Mouse (Mus musculus) midbrain, embryonic 12.5 days (tissue): ENCODE measurements at regions not wholly inside any gene's neighbourhood (a gene's known extent, or its start where the extent isn't known, plus 50 kb on each side); places are given as distances from the start of the nearest gene placed in this dataset.

ENCODE experiments used
- ATAC-seq: fragments of 200-750 bp; cut with Nextera tagmentation; 2 replicates; pipeline ENCODE4 v1.8.0; 2017; ENCODE audit warnings: low read depth, moderate TSS enrichment, moderate library complexity; ENCODE audit not compliant: low FRiP score
- H3K27ac ChIP-seq: fragments of 300-500 bp; sonication (generic); replicated peaks from 2 replicates; pipeline ENCODE4 v1.5.1; 2016; ENCODE audit warnings: mild to moderate bottlenecking
- H3K27me3 ChIP-seq: fragments of 300-500 bp; sonication (generic); 2 replicates; pipeline ENCODE4 v1.6.1; 2016; ENCODE audit warnings: mild to moderate bottlenecking
- H3K36me3 ChIP-seq: fragments of 300-500 bp; sonication (generic); 2 replicates; pipeline ENCODE4 v1.6.1; 2016
- H3K4me1 ChIP-seq: fragments of 300-500 bp; sonication (generic); 2 replicates; pipeline ENCODE4 v1.6.1; 2016
- H3K4me2 ChIP-seq: fragments of 300-500 bp; sonication (generic); replicated peaks from 2 replicates; pipeline ENCODE4 v1.6.1; 2016; ENCODE audit warnings: mild to moderate bottlenecking, moderate library complexity
- H3K4me3 ChIP-seq: fragments of 300-500 bp; sonication (generic); 2 replicates; pipeline ENCODE4 v1.5.1; 2016; ENCODE audit warnings: mild to moderate bottlenecking
- H3K9ac ChIP-seq: fragments of 300-500 bp; sonication (generic); replicated peaks from 2 replicates; pipeline ENCODE4 v1.6.1; 2016; ENCODE audit warnings: mild to moderate bottlenecking, moderate library complexity
- H3K9me3 ChIP-seq: fragments of 300-500 bp; sonication (generic); 2 replicates; pipeline ENCODE4 v1.6.1; 2016; ENCODE audit warnings: mild to moderate bottlenecking
- WGBS: fragments of 180-500 bp; shearing (Covaris S2); methylation state at CpG from one replicate; pipeline ENCODE4 v1.1.7; 2016; 5-methylcytosine and 5-hydroxymethylcytosine counted together

- Histone ChIP-seq H3K9ac (no peak overlapping the region), H3K36me3 (no peaks in the 10 kb centered on the region)
These were observed 273.9 kb downstream of the Ndfip2 start for GRCm38 (mm10) chr14:105532168-105532745.

GRCm38 (mm10) chr14:105528107-105528506 lies 269.7 kb downstream of the Ndfip2 start:
- ATAC-seq: no peak
- Histone ChIP-seq H3K9ac (no peak overlapping the region), H3K4me3 (no peak overlapping the region), H3K27ac (no peak overlapping the region), H3K9me3 (no peaks in the 10 kb centered on the region), H3K36me3 (no peaks in the 10 kb centered on the region), H3K4me1 (no peaks in the 10 kb centered on the region), H3K4me2 (no peak overlapping the region), H3K27me3 (no peaks in the 10 kb centered on the region)
- 84% methylated on average over 6 of the region's 6 CpGs for WGBS

More at GRCm38 (mm10) chr14:105532168-105532745, 273.9 kb downstream of the Ndfip2 start:
- H3K4me2 ChIP-seq: no peak overlapping the region
- no peaks in the 10 kb centered on the region for H3K27me3 ChIP-seq
- 80% methylated on average over 10 of the region's 10 CpGs for WGBS
- H3K27ac ChIP-seq: no peak overlapping the region
- H3K4me3 ChIP-seq: no peak overlapping the region
- no peak for ATAC-seq
- 0 out of 2 replicates have a peak, but pooled peaks cover 5% of the 10 kb centered on the region for H3K9me3 ChIP-seq
- no peaks in the 10 kb centered on the region for H3K4me1 ChIP-seq

DNA sequence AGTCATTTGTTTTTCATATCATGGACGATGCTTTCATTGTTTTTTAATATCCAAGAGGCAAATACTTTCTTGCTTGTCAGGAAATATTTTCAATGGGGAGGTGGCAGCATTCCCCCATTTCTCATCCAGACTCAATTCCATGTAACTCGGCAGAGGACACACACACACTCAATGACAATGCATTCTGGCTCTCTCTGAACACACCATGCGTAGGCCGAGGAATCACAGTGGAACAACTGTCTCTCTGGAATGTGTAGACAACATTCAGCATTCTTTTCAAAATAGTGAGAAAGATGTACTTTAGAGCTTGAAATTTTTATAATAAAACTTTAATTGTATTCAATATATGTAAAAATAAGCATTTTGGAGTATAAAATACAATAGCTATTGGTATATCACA lies 265.5 kb downstream of the Ndfip2 start:
- Histone ChIP-seq H3K9me3 (no peaks in the 10 kb centered on the region), H3K4me2 (no peak overlapping the region), H3K27me3 (no peaks in the 10 kb centered on the region), H3K4me3 (no peak overlapping the region), H3K9ac (no peak overlapping the region), H3K4me1 (no peaks in the 10 kb centered on the region), H3K27ac (no peak overlapping the region), H3K36me3 (no peaks in the 10 kb centered on the region)
- 92% methylated on average over 4 of the region's 4 CpGs for WGBS
- no peak for ATAC-seq

DNA sequence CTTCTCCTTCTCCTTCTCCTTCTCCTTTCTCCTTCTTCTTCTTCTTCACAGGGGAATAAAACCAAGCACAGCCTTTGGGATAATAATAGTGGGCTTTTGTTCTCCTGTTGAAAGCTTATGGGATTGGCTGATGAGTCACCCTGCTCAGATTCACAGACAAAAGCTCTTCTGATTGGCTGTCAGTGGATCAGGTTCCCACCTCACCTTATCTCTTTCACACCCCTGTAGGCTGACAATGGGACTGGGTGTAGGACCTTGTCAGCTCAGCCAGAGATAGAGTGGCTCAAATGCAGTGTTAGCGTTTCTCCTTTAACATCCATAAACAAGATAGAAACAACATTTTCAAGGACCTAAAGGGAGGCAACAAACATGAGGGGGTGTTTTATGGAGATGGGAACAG lies 263.9 kb downstream of the Ndfip2 start:
- H3K4me1 ChIP-seq: peaks cover 2% of the 10 kb centered on the region; the same call in 1 of the 2 replicates
- no peaks in the 10 kb centered on the region for H3K36me3 ChIP-seq
- ATAC-seq: no peak
- 71% methylated on average over 1 of the region's 1 CpGs for WGBS
- H3K27ac ChIP-seq: no peak overlapping the region
- no peak overlapping the region for H3K9ac ChIP-seq
- no peaks in the 10 kb centered on the region for H3K27me3 ChIP-seq
- no peak overlapping the region for H3K4me3 ChIP-seq
- no peaks in the 10 kb centered on the region for H3K9me3 ChIP-seq
- no peak overlapping the region for H3K4me2 ChIP-seq

- Histone ChIP-seq H3K27me3 (no peaks in the 10 kb centered on the region), H3K9ac (no peak overlapping the region), H3K4me2 (no peak overlapping the region), H3K36me3 (no peaks in the 10 kb centered on the region), H3K9me3 (no peaks in the 10 kb centered on the region), H3K4me1 (peaks cover 2% of the 10 kb centered on the region; the same call in 1 of the 2 replicates), H3K4me3 (no peak overlapping the region), H3K27ac (no peak overlapping the region)
- WGBS: 55% methylated on average over 7 of the region's 7 CpGs
- no peak for ATAC-seq
These were observed 260.3 kb downstream of the Ndfip2 start for GRCm38 (mm10) chr14:105518706-105519105.

DNA sequence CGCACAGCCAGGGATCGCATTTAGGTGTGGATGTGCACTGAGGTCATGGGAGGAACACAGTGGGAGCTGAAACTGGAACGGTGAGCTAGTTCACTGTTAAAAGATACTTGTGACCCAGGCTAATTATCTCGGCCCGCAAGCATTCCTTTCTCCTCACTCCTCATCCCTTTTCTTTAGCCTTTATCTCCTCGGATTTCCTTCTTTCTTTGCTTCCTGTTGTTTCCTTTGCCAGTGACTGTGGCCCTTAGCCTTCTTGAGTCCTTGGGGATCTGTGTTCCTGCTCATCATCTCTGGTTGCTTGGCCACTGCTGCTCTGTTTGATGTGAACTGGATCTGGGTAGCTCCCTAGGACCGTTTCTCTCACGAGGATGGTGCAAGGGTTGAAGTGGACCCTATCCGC lies 256.0 kb downstream of the Ndfip2 start:
- no peaks in the 10 kb centered on the region for H3K27me3 ChIP-seq
- peaks cover 2% of the 10 kb centered on the region; the same call in 1 of the 2 replicates for H3K4me1 ChIP-seq
- H3K4me2 ChIP-seq: no peak overlapping the region
- no peak overlapping the region for H3K4me3 ChIP-seq
- no peak overlapping the region for H3K27ac ChIP-seq
- no peak overlapping the region for H3K9ac ChIP-seq
- no peaks in the 10 kb centered on the region for H3K36me3 ChIP-seq
- H3K9me3 ChIP-seq: no peaks in the 10 kb centered on the region
- no peak for ATAC-seq
- WGBS: 72% methylated on average over 9 of the region's 9 CpGs

- Histone ChIP-seq H3K27me3 (no peaks in the 10 kb centered on the region), H3K4me3 (no peak overlapping the region), H3K9ac (no peak overlapping the region), H3K4me2 (no peak overlapping the region), H3K36me3 (no peaks in the 10 kb centered on the region), H3K9me3 (no peaks in the 10 kb centered on the region), H3K27ac (no peak overlapping the region), H3K4me1 (peaks cover 2% of the 10 kb centered on the region; the same call in 1 of the 2 replicates)
- WGBS: 79% methylated on average over 12 of the region's 12 CpGs
- ATAC-seq: no peak
These were observed 254.7 kb downstream of the Ndfip2 start for GRCm38 (mm10) chr14:105512914-105513677.

- no peak for ATAC-seq
- Histone ChIP-seq H3K4me3 (no peak overlapping the region), H3K4me1 (no peaks in the 10 kb centered on the region), H3K27me3 (no peaks in the 10 kb centered on the region), H3K9me3 (no peaks in the 10 kb centered on the region), H3K27ac (no peak overlapping the region), H3K4me2 (no peak overlapping the region), H3K36me3 (no peaks in the 10 kb centered on the region), H3K9ac (no peak overlapping the region)
- 85% methylated on average over 4 of the region's 4 CpGs for WGBS
These were observed 253.5 kb downstream of the Ndfip2 start for GRCm38 (mm10) chr14:105511826-105512225.

DNA sequence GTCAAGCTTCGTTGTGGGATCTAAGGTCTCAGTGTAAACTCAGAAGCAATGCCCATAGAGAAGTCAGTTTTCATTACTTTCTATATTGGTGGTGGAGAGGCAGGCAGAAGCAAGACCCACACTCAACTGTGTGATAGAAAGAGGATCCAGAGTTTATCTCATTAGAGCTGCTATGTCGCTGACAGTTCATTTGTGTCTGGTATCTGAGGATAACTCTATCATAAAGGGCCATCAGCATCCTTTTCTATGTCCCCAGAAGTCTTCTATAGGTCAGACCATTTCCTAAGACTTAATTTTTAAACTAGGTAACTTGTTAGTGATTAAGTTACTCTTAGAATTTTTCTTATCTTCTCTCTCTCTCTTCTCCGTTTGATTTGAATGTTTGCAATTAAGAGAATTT lies 252.8 kb downstream of the Ndfip2 start:
- Histone ChIP-seq H3K27me3 (0 out of 2 replicates have a peak, but pooled peaks cover under 1% of the 10 kb centered on the region), H3K4me2 (no peak overlapping the region), H3K4me1 (no peaks in the 10 kb centered on the region), H3K9ac (no peak overlapping the region), H3K27ac (no peak overlapping the region), H3K9me3 (no peaks in the 10 kb centered on the region), H3K36me3 (no peaks in the 10 kb centered on the region), H3K4me3 (no peak overlapping the region)
- 91% methylated on average over 3 of the region's 3 CpGs for WGBS
- no peak for ATAC-seq

DNA sequence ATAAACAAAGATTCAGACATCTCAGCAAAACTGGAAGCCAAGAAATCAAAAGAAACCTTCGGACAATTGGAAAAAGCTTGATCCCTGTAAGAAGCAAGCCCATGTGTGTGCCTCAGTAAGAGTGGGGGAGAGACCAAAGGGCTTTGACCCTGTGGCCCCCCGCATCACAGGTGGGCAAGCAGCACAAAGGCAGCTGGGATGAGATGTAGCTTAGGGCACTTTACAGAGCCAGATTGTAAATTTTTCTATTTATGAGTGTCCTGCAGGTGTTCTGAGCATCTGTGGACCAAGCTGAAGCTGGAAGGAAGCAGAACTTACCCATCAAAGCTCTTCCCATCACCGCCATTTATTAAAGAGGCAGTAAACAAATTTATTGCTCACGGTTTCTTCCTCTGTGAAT lies 246.9 kb downstream of the Ndfip2 start:
- WGBS: 62% methylated on average over 4 of the region's 4 CpGs
- no peak overlapping the region for H3K27ac ChIP-seq
- peaks cover 35% of the 10 kb centered on the region for H3K27me3 ChIP-seq
- H3K9me3 ChIP-seq: no peaks in the 10 kb centered on the region
- no peak overlapping the region for H3K9ac ChIP-seq
- no peak for ATAC-seq
- peaks cover 24% of the 10 kb centered on the region for H3K4me1 ChIP-seq
- H3K36me3 ChIP-seq: no peaks in the 10 kb centered on the region
- no peak overlapping the region for H3K4me2 ChIP-seq
- no peak overlapping the region for H3K4me3 ChIP-seq

GRCm38 (mm10) chr14:105504376-105504775 lies 246.0 kb downstream of the Ndfip2 start:
- ATAC-seq: no peak
- no peaks in the 10 kb centered on the region for H3K36me3 ChIP-seq
- H3K9ac ChIP-seq: no peak overlapping the region
- 84% methylated on average over 3 of the region's 3 CpGs for WGBS
- H3K4me1 ChIP-seq: peaks cover 32% of the 10 kb centered on the region
- H3K9me3 ChIP-seq: no peaks in the 10 kb centered on the region
- no peak overlapping the region for H3K27ac ChIP-seq
- no peak overlapping the region for H3K4me3 ChIP-seq
- H3K27me3 ChIP-seq: peaks cover 41% of the 10 kb centered on the region
- H3K4me2 ChIP-seq: no peak overlapping the region

GRCm38 (mm10) chr14:105503806-105504205 lies 245.4 kb downstream of the Ndfip2 start:
- WGBS: 75% methylated on average over 5 of the region's 5 CpGs
- H3K27ac ChIP-seq: no peak overlapping the region
- H3K4me1 ChIP-seq: peaks cover 36% of the 10 kb centered on the region
- no peak overlapping the region for H3K4me3 ChIP-seq
- H3K36me3 ChIP-seq: no peaks in the 10 kb centered on the region
- no peaks in the 10 kb centered on the region for H3K9me3 ChIP-seq
- H3K27me3 ChIP-seq: peaks cover 45% of the 10 kb centered on the region
- no peak overlapping the region for H3K4me2 ChIP-seq
- ATAC-seq: no peak
- no peak overlapping the region for H3K9ac ChIP-seq
